Mouse (Mus musculus): ENCODE results near the gene Ybx3. TPM values are rescaled to one million over a fixed set of nuclear protein-coding genes. Genes with fewer than 3 reads are reported as not detected.

Gene Ybx3
- 100 to 1,000 TPM; 242 to 252 TPM for total RNA-seq (2021)

DNA sequence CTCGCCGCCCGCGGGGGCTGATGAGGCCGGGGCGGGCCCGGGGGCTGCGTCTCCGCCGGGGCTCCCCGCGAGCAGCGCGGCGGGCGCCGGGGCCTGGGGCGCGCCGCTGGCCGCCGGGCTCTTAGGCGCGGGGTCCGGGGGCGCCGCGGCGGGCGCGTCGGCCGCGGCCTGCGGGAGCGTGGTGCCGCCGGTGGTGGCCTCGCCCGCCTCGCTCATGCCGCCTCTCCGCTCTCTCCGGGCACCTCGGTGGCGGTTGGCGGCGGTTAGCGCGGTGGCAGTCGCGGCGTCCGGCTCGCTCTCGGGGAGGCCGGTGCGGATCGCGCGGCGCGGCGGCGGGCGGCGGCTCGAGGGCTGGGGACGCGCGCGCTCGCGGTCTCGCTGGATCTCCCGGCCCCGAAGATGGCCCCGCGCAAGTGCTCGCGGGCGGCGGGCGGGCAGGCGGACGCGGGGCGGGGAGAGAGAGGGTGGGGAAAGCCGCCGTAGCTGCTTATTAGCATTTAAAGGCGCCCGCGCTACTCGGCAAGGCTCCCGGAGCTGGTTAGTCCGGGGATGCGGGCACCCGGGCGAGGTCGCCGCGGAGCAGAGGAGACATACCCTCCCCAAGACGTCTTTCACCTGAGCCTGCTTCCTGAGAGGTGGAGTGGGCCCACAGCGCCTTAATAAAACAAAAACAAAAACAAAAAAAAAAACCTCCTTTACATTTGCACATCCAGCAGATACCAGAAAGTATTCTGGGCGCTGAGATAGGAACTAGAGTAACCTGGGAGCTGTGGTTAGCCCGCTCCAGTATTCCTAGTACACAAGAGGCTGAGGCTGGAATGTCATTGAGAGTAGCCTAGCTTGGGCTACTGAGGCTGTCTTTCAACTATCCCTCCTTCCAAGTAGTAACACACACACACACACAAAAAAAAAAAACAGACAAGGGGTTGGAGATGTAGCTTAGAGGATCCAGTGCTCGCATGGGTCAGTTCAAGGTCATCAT lies at the start of gene Ybx3:
Gene Ybx3 (minus strand): TSS at position 437 of the 982 bp plus-strand sequence.
- intact Hi-C loops (cut with DNase I), result no loop called here
- DNase-seq, result peak; percentile 86 to 87

GRCm38 (mm10) chr6:131436626-131437025 lies 48.4 kb upstream of the Ybx3 start:
- DNase-seq, result no peak

DNA sequence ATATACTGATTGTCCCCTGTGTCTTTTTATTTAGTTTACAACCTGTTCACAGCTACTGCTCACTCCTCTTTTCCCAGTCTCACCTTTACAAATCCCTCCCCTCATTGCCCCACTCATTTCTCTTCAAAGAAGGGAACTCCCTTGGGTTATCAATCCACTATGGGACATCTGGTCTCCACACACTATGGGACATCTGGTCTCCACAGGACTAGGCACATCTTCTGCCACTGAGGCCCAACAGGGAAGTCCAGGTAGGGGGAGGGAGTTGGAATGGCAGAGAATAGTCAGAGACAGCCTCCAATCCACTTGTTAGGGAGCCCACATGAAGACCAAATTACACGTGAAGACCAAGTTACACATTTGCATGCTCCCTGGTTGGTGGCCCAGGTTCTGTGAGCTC lies 45.8 kb upstream of the Ybx3 start:
- no peak for DNase-seq
- intact Hi-C loops (cut with DNase I), result no loop called here

More at GRCm38 (mm10) chr6:131436626-131437025, 48.4 kb upstream of the Ybx3 start:
- intact Hi-C loops (cut with DNase I), result no loop called here

DNA sequence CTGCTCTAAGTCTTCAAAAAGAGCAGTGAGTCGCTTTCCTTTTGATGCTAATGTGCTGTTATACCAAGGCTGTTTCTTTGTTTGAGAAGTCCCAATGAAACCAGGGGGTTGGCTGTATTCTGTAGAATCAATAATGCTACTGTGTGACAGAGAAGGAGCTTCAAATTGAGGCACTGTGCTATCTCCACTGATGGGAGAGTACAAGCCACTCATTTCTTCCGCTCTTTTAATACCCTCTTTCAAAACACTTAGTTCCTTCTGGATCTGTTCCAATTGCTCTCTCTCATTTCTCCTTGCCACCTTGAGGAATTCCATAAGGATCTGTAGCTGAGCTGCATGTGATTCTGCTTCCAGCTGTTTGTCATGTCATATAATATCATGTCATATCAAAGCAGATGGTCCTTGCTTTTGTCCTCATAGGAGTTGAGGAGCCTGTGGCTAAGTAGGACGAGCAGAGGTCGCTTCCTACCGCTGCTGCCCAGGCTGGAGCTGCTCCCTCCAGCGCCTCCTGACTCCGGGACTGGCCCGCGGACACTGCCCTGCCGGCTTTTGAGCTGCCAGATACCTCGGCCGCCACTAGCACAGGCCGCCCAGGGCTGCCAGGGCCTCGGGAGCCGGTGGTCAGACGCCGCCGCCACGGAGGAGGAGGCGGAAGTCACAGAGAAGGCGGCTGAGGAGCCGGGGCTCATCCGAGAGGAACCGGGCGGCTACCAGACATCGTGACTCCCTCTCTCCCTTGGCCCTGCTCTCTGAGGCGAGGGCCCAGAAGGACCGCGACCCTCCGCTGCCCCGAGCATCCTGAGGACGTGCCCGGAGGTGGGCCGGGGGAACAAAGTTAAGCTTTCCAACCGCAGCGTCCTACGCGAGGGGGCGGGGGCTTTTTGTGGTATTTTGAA lies 45.1 kb upstream of the Ybx3 start:
- peak; percentile 6 to 15 for DNase-seq
- intact Hi-C loops (cut with DNase I), result no loop called here

- intact Hi-C loops (cut with DNase I), result loop anchor here (1.0 to 2.0 kb wide), 2 partner anchors 54 to 129 kb away; partner anchors contain the start of gene Magohb
- DNase-seq, result peak; percentile 17 to 28
Observed at GRCm38 (mm10) chr6:131421572-131421971, 33.3 kb upstream of the Ybx3 start.

GRCm38 (mm10) chr6:131419614-131420013 lies 31.3 kb upstream of the Ybx3 start:
- intact Hi-C loops (cut with DNase I), result loop anchor here (2.0 kb wide), 1 partner anchor 127 kb away; the partner anchor contains the start of gene Magohb
- DNase-seq, result no peak

DNA sequence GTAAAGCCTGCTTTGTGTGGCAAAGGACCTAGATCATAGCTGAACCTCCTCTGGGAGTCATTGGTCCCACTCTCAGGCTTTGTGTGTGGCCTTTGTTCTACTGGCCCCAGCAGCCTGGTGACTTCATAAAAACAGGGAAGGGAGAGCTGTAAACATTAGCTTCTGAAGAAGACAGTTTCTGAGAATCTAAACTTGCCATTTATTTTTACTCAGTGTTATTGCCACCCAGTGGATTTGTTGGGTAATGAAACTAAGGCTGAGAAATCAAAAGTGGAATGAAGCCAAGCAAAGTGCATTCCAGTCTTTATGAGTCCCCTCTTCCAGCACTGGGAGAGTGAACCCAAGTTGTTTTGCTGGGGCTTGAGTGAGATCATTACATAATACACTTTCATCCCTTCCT lies 30.5 kb upstream of the Ybx3 start:
- peak in 1 of 2 experiments; percentile 39 for DNase-seq
- intact Hi-C loops (cut with DNase I), result no loop called here

DNA sequence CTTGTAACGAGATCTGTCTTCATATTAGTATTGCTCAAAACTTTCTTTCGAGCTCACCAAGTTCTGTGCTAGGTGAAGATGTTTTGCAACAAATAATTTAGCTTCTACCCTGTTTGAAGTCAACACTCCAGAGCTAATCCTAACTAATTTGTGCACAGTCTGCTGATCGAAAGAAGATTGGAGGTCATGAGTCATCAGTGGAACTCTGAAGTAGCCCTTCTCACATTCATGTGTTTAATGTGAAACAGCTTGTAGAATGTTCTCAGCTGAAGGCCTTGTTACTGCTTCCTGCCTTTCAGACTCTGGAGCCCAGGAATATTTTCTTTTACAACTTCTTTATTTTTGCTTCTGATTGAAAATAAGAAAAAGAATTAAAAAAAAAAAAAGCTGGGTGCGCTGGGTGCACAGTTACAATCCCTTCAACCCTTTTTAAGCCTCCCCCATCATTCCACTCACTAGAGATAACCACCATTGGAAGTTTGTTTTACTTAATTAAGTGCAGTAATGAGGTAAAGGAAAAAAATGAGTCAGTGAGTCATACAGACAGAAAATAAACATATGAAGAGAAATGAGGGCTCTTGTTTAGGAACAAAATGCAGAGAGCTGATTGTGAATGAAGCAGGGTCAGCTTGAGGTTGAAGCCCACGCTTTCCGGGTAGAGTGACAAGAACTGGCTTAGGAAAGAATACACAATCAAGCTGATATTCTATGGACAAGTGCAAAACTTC lies 23.0 kb upstream of the Ybx3 start:
- intact Hi-C loops (cut with DNase I), result no loop called here
- no peak for DNase-seq

DNA sequence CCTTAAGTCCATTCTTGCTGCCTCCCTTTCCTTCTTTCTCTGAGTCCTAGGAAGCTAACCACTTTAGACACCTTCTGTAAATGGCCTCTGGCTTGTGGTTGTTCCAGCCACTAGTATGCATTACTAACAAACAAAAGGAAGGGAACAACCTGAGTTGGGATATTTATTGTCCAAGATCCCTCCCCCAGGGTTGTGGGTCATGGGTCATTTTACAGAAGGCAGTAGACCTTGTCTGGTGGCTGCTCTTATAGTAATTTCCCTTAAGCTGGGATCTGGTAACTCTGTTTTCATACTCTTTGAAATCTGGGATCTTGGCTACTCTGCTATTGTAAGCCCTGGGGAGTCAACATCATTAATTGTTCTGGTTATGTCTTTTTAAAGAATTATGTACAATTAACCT lies 18.7 kb upstream of the Ybx3 start:
- no peak for DNase-seq

GRCm38 (mm10) chr6:131405896-131406295 lies 17.6 kb upstream of the Ybx3 start:
- no peak for DNase-seq
- intact Hi-C loops (cut with DNase I), result no loop called here

More for the DNA sequence above, 18.7 kb upstream of the Ybx3 start:
- intact Hi-C loops (cut with DNase I), result no loop called here

DNA sequence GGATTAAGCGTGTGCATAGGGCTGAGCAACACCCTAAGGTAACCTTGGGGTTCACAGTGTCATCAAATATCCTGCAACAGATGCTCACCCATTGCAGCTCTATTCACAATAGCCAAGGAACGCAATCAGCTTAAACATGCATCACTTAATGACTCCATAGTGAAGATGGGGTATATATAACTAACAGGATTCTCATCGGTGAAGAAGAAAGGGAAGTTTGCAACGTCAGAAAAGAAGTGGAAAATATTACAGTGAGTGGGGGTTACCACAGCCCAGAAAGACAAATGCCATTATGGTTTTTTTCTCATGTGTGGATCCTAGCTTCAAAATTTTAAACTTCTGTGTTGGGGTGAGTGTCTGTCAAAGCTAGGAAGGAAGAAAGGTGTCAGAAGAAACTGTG lies 16.9 kb upstream of the Ybx3 start:
- intact Hi-C loops (cut with DNase I), result no loop called here
- no peak for DNase-seq

GRCm38 (mm10) chr6:131404260-131404659 lies 16.0 kb upstream of the Ybx3 start:
- intact Hi-C loops (cut with DNase I), result no loop called here
- DNase-seq, result no peak

GRCm38 (mm10) chr6:131403036-131403435 lies 14.8 kb upstream of the Ybx3 start:
- no peak for DNase-seq
- intact Hi-C loops (cut with DNase I), result no loop called here

DNA sequence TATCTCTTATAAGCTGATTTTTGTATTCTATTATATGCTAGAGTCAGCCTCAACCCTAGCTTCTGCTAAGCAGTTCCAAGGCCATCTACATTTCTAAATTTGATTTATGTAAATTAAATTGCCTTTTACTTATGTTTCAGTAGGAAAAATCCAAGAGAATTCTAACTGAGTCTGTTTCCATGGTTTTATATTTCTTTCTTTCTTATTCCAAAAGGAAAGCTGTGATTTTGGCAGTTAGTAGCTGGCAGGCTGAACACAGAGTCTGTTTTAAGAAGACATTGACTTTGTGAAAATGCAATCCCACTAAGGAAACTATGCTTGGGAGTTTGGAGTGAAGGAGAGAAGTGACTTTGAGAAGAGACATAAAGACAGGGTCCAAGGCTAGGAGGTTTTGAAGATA lies 14.3 kb upstream of the Ybx3 start:
- intact Hi-C loops (cut with DNase I), result no loop called here
- no peak for DNase-seq

GRCm38 (mm10) chr6:131401259-131401658 lies 13.0 kb upstream of the Ybx3 start:
- DNase-seq, result no peak
- intact Hi-C loops (cut with DNase I), result no loop called here

- intact Hi-C loops (cut with DNase I), result no loop called here
- DNase-seq, result no peak
Observed at GRCm38 (mm10) chr6:131396650-131397049, 8.4 kb upstream of the Ybx3 start.

GRCm38 (mm10) chr6:131393873-131394660 lies 5.8 kb upstream of the Ybx3 start:
- intact Hi-C loops (cut with DNase I), result no loop called here
- DNase-seq, result no peak

GRCm38 (mm10) chr6:131387221-131388039 lies 846 bp downstream of the Ybx3 start:
- intact Hi-C loops (cut with DNase I), result no loop called here
- peak; percentile 61 to 72 for DNase-seq

Measured in heart, postnatal 36 days (tissue).